13 mouse cellular contexts compared by ENCODE assay signal in the genomic region with DNA sequence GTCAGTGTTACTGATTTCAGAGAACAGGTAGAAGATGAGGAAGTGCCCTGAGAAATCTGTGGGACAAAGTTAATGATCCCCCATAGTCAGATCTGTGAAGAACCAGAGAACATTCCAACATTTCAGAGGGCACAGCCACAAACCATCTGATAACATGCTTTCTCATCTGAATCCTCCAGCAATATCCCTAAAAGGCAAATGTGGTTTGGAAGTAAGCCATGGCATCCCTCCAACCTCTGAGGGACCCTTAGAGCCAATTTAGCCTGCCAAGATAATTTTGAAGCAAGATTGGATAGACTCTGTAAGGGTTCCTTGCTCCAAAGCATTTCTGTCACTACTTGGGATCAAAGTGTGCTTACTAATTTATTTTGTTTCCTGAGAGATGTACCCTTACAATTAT. TPM values are rescaled to one million over a fixed set of nuclear protein-coding genes. Genes with fewer than 3 reads are reported as not detected.
A peak's percentile ranks its signal among the peaks of the same experiment; 100 is the strongest.
DNase-seq lines count a peak whose midpoint lies in the region; ATAC-seq and TF ChIP-seq lines count a peak whose summit lies in the region.
"Had no signal": no experiment of that assay in that cellular context is flagged by ENCODE, and none has a peak within 500 bp of the region (broad histone marks: within the 10 kb centered on the region; RNA-seq: fewer than 3 reads in every experiment).

No protein-coding gene starts in this region.

- peak; percentile 92 for DNase-seq in cerebellum, postnatal 10 days
- DNase-seq in cerebellum, adult 8-10 months = no peak
- peak; percentile 47 for DNase-seq in right cerebral cortex, postnatal 4 days
- no peak for DNase-seq in right cerebral cortex, postnatal 25 days
- DNase-seq in B cell, adult 2 months = no peak
- DNase-seq: thymus, adult 18-20 months had no signal

- H3K9me3 ChIP-seq in intestine, postnatal 0 days (ENCODE audit: control insufficient read depth) = no peaks in the 10 kb centered on the region
- no peaks in the 10 kb centered on the region for H3K9me3 ChIP-seq in intestine, embryonic 15.5 days
- H3K9me3 ChIP-seq: heart, embryonic 10.5 days; hindbrain, embryonic 15.5 days; neural tube, embryonic 15.5 days had no signal

- H3K4me1 ChIP-seq in intestine, postnatal 0 days (replicated peaks; ENCODE audit: control insufficient read depth, insufficient read depth, low read length) = peaks cover 12% of the 10 kb centered on the region
- H3K4me1 ChIP-seq in intestine, embryonic 15.5 days (replicated peaks) = peaks cover 3% of the 10 kb centered on the region; the same call in 1 of the 2 replicates
- peaks cover 33% of the 10 kb centered on the region; the same call in 1 of the 2 replicates for H3K4me1 ChIP-seq in small intestine, adult 2 months (ENCODE audit: control insufficient read depth, insufficient read depth, insufficient read length, low read length)
- H3K4me1 ChIP-seq: heart, embryonic 10.5 days; hindbrain, embryonic 15.5 days; neural tube, embryonic 15.5 days had no signal

- 0 out of 2 replicates have a peak overlapping the region, but pooled peaks have one; percentile 46 for H3K27ac ChIP-seq in intestine, postnatal 0 days (ENCODE audit: low read depth, low read length)
- no peak overlapping the region for H3K27ac ChIP-seq in intestine, embryonic 15.5 days
- H3K27ac ChIP-seq in small intestine, adult 2 months (ENCODE audit: insufficient read depth, low read depth, low read length) = peak overlapping the region; percentile 50
- H3K27ac ChIP-seq: heart, embryonic 10.5 days; hindbrain, embryonic 15.5 days; neural tube, embryonic 15.5 days had no signal

- no peak overlapping the region for H3K9ac ChIP-seq in intestine, postnatal 0 days (ENCODE audit: low read depth, low read length)
- H3K9ac ChIP-seq in intestine, embryonic 15.5 days = no peak overlapping the region
- H3K9ac ChIP-seq: hindbrain, embryonic 15.5 days; neural tube, embryonic 15.5 days had no signal

- H3K27me3 ChIP-seq in intestine, postnatal 0 days (replicated peaks; ENCODE audit: control insufficient read depth, insufficient read depth, low read length) = no peaks in the 10 kb centered on the region
- H3K27me3 ChIP-seq in intestine, embryonic 15.5 days (replicated peaks) = no peaks in the 10 kb centered on the region
- no peaks in the 10 kb centered on the region for H3K27me3 ChIP-seq in small intestine, adult 2 months (ENCODE audit: control insufficient read depth, insufficient read depth, low read length)
- H3K27me3 ChIP-seq: hindbrain, embryonic 15.5 days; neural tube, embryonic 15.5 days had no signal

- no peak for TF ChIP-seq CTCF in intestine, postnatal 0 days (IDR thresholded peaks at IDR 0.05; ENCODE audit: low read depth)
- TF ChIP-seq CTCF in small intestine, adult 2 months (IDR thresholded peaks at IDR 0.05; ENCODE audit: extremely low read depth, insufficient read length, insufficient replicate concordance, low read depth, low read length) = no peak

- no peaks in the 10 kb centered on the region for H3K36me3 ChIP-seq in intestine, postnatal 0 days (ENCODE audit: control insufficient read depth, insufficient read depth)
- H3K36me3 ChIP-seq in intestine, embryonic 15.5 days = no peaks in the 10 kb centered on the region
- H3K36me3 ChIP-seq in small intestine, adult 2 months (ENCODE audit: control insufficient read depth, insufficient read depth, low read length) = no peaks in the 10 kb centered on the region
- H3K36me3 ChIP-seq: heart, embryonic 10.5 days; hindbrain, embryonic 15.5 days; neural tube, embryonic 15.5 days had no signal

- H3K4me2 ChIP-seq in intestine, postnatal 0 days (replicated peaks; ENCODE audit: low read depth) = no peak overlapping the region
- H3K4me2 ChIP-seq in intestine, embryonic 15.5 days (replicated peaks) = no peak overlapping the region
- H3K4me2 ChIP-seq: hindbrain, embryonic 15.5 days; neural tube, embryonic 15.5 days had no signal

- ATAC-seq in intestine, postnatal 0 days = no peak
- ATAC-seq in intestine, embryonic 15.5 days = no peak
- ATAC-seq: midbrain, embryonic 16.5 days had no signal

- no peak overlapping the region for H3K4me3 ChIP-seq in intestine, postnatal 0 days (ENCODE audit: low read depth, low read length)
- H3K4me3 ChIP-seq in intestine, embryonic 15.5 days (replicated peaks) = no peak overlapping the region
- H3K4me3 ChIP-seq in small intestine, adult 2 months (ENCODE audit: low read depth, low read length) = no peak overlapping the region
- H3K4me3 ChIP-seq: heart, embryonic 10.5 days; hindbrain, embryonic 15.5 days; neural tube, embryonic 15.5 days had no signal

- no peak for TF ChIP-seq POLR2A in small intestine, adult 2 months (IDR thresholded peaks at IDR 0.05; ENCODE audit: low read depth, low read length)

RNA-seq across cellular contexts. Expression of a gene that starts 6.2 kb away (rescaled TPM):
- 609 and 611 TPM in 2 replicates for polyA plus RNA-seq in intestine, postnatal 0 days (2015; fragmentation: Nextera tagmentation; extraction: Ambion mirVana)
- 158 and 160 TPM in 2 replicates for polyA plus RNA-seq in intestine, embryonic 15.5 days (2015; fragmentation: Nextera tagmentation; extraction: Ambion mirVana)
- polyA plus RNA-seq in small intestine, adult 2 months (2012; rRNA removed) = 63.7 and 205 TPM in 2 replicates

Comparison
In these comparisons a context has a peak if more than half of its experiments do, and no peak if none do; other contexts are left out.
1. DNase-seq: peak in cerebellum, postnatal 10 days (2 of 2) and right cerebral cortex, postnatal 4 days (single experiment); none in cerebellum, adult 8-10 months (single experiment), right cerebral cortex, postnatal 25 days (single experiment) and B cell, adult 2 months (0 of 2).